Mouse (Mus musculus) MEL (cell line): ENCODE measurements at regions not wholly inside any gene's neighbourhood (a gene's known extent, or its start where the extent isn't known, plus 50 kb on each side); places are given as distances from the start of the nearest gene placed in this dataset.

Source experiments
- DNase-seq: peaks from one replicate; pipeline ENCODE4 v3.0.0; 2011; ENCODE audit warnings: low read depth, low spot score
- H3K27ac ChIP-seq: 2 replicates; pipeline ENCODE4 v1.5.1; 2012; ENCODE audit warnings: low read depth, mild to moderate bottlenecking, control low read depth, low read length, moderate library complexity; ENCODE audit not compliant: control insufficient read depth
- H3K27me3 ChIP-seq, 2 experiments: fragments of 150-350 bp in 1 of 2; sonication (generic) in 1 of 2; 2 replicates each; pipeline ENCODE4 v1.6.1; 2012; ENCODE audit warnings: low read length in 2 of 2, mild to moderate bottlenecking in 2 of 2, improper control_type of control experiment in 1 of 2, moderate library complexity in 1 of 2; ENCODE audit not compliant: insufficient read depth in 2 of 2, control insufficient read depth in 1 of 2
- H3K36me3 ChIP-seq, 2 experiments: 2 replicates each; pipeline ENCODE4 v1.6.1; 2012 to 2014; ENCODE audit warnings: low read length in 2 of 2, improper control_type of control experiment in 1 of 2, inconsistent platforms in 1 of 2, mild to moderate bottlenecking in 1 of 2; ENCODE audit not compliant: insufficient read depth in 2 of 2, control insufficient read depth in 1 of 2
- H3K4me1 ChIP-seq, 2 experiments: fragments of 150-350 bp in 1 of 2; sonication (generic) in 1 of 2; 2 replicates each; pipeline ENCODE4 v1.6.1; 2012; ENCODE audit warnings: low read length in 2 of 2, improper control_type of control experiment in 1 of 2, mild to moderate bottlenecking in 1 of 2; ENCODE audit not compliant: insufficient read depth in 2 of 2, control insufficient read depth in 1 of 2
- H3K4me3 ChIP-seq, 2 experiments: fragments of 150-350 bp in 1 of 2; sonication (generic) in 1 of 2; 2 replicates each; pipeline ENCODE4 v1.5.1; 2012; ENCODE audit warnings: low read depth in 2 of 2, low read length in 2 of 2, mild to moderate bottlenecking in 2 of 2, moderate library complexity in 2 of 2, control low read depth in 1 of 2, improper control_type of control experiment in 1 of 2; ENCODE audit not compliant: control insufficient read depth in 1 of 2, insufficient read depth in 1 of 2
- H3K79me2 ChIP-seq: 2 replicates; pipeline ENCODE4 v1.6.1; 2012; ENCODE audit warnings: mild to moderate bottlenecking, low read length, moderate library complexity; ENCODE audit not compliant: control insufficient read depth, poor library complexity, insufficient read depth
- H3K9ac ChIP-seq: 2 replicates; pipeline ENCODE4 v1.6.1; 2012; ENCODE audit warnings: low read depth, mild to moderate bottlenecking, control low read depth, low read length, moderate library complexity; ENCODE audit not compliant: control insufficient read depth, poor library complexity, severe bottlenecking
- H3K9me3 ChIP-seq: fragments of 150-350 bp; sonication (generic); replicated peaks from 2 replicates; pipeline ENCODE4 v1.6.1; 2012; ENCODE audit warnings: mild to moderate bottlenecking, low read length, improper control_type of control experiment, moderate library complexity; ENCODE audit not compliant: insufficient read depth
- BHLHE40 ChIP-seq: IDR thresholded peaks from 2 replicates; pipeline ENCODE4 v1.6.1; 2012; ENCODE audit warnings: low read depth, mild to moderate bottlenecking, inconsistent platforms, low read length, improper control_type of control experiment, borderline replicate concordance
- CHD1 ChIP-seq: IDR thresholded peaks from 2 replicates; pipeline ENCODE4 v1.6.1; 2012; ENCODE audit warnings: low read depth, mild to moderate bottlenecking, inconsistent platforms, low read length, improper control_type of control experiment
- CTCF ChIP-seq, 3 experiments: IDR thresholded peaks in 2 of 3; conservative IDR thresholded peaks in 1 of 3; 2 replicates each; pipeline ENCODE4 v1.5.1; 2011 to 2012; ENCODE audit warnings: low read length in 3 of 3, low read depth in 2 of 3, mild to moderate bottlenecking in 2 of 3, improper control_type of control experiment in 1 of 3, inconsistent platforms in 1 of 3, mixed read lengths in 1 of 3, moderate library complexity in 1 of 3; ENCODE audit not compliant: control insufficient read depth in 1 of 3, insufficient read depth in 1 of 3, poor library complexity in 1 of 3, severe bottlenecking in 1 of 3
- E2F4 ChIP-seq: IDR thresholded peaks from 2 replicates; pipeline ENCODE4 v1.6.1; 2011; ENCODE audit warnings: low read depth, low read length, improper control_type of control experiment, borderline replicate concordance
- ELF1 ChIP-seq: IDR thresholded peaks from 2 replicates; pipeline ENCODE4 v1.6.1; 2014; ENCODE audit warnings: low read depth, mild to moderate bottlenecking, inconsistent platforms, low read length, improper control_type of control experiment, moderate library complexity
- ETS1 ChIP-seq: IDR thresholded peaks from 2 replicates; pipeline ENCODE4 v1.6.1; 2012; ENCODE audit warnings: low read depth, mild to moderate bottlenecking, inconsistent platforms, low read length, improper control_type of control experiment, moderate library complexity
- JUND ChIP-seq: IDR thresholded peaks from 2 replicates; pipeline ENCODE4 v1.6.1; 2011; ENCODE audit warnings: low read depth, mild to moderate bottlenecking, improper control_type of control experiment, low read length
- MAZ ChIP-seq: IDR thresholded peaks from 2 replicates; pipeline ENCODE4 v1.6.1; 2012; ENCODE audit warnings: low read depth, mild to moderate bottlenecking, inconsistent platforms, low read length, improper control_type of control experiment
- MXI1 ChIP-seq: IDR thresholded peaks from 2 replicates; pipeline ENCODE4 v1.6.1; 2011; ENCODE audit warnings: mild to moderate bottlenecking, low read depth, low read length, improper control_type of control experiment
- NRF1 ChIP-seq: IDR thresholded peaks from 2 replicates; pipeline ENCODE4 v1.6.1; 2014; ENCODE audit warnings: low read depth, mild to moderate bottlenecking, inconsistent platforms, low read length, improper control_type of control experiment, moderate library complexity; ENCODE audit not compliant: poor library complexity, insufficient read depth, severe bottlenecking
- POLR2A ChIP-seq, 2 experiments: IDR thresholded peaks; 2 replicates each; pipeline ENCODE4 v1.6.1; 2011 to 2012; ENCODE audit warnings: low read length in 2 of 2, mild to moderate bottlenecking in 2 of 2, control low read depth in 1 of 2, improper control_type of control experiment in 1 of 2, low read depth in 1 of 2, moderate library complexity in 1 of 2; ENCODE audit not compliant: control insufficient read depth in 1 of 2, insufficient read depth in 1 of 2, poor library complexity in 1 of 2
- POLR2AphosphoS5 ChIP-seq: IDR thresholded peaks from 2 replicates; pipeline ENCODE4 v1.6.1; 2012; ENCODE audit warnings: low read depth, borderline replicate concordance, mild to moderate bottlenecking, inconsistent platforms, low read length, moderate library complexity, mixed read lengths
- RAD21 ChIP-seq: IDR thresholded peaks from 2 replicates; pipeline ENCODE4 v1.6.1; 2011; ENCODE audit warnings: mild to moderate bottlenecking, low read depth, low read length, improper control_type of control experiment
- RCOR1 ChIP-seq: IDR thresholded peaks from 2 replicates; pipeline ENCODE4 v1.6.1; 2012; ENCODE audit warnings: low read depth, mild to moderate bottlenecking, inconsistent platforms, low read length, improper control_type of control experiment
- SIN3A ChIP-seq: IDR thresholded peaks from 2 replicates; pipeline ENCODE4 v1.6.1; 2012; ENCODE audit warnings: low read length, improper control_type of control experiment, inconsistent platforms
- SMC3 ChIP-seq: IDR thresholded peaks from 2 replicates; pipeline ENCODE4 v1.6.1; 2011; ENCODE audit warnings: low read depth, low read length, improper control_type of control experiment
- TAL1 ChIP-seq: IDR thresholded peaks from 2 replicates; pipeline ENCODE4 v1.6.1; 2012; ENCODE audit warnings: mild to moderate bottlenecking, inconsistent platforms, low read length, moderate library complexity, mixed read lengths
- TCF12 ChIP-seq: IDR thresholded peaks from 2 replicates; pipeline ENCODE4 v1.6.1; 2014; ENCODE audit warnings: low read depth, mild to moderate bottlenecking, inconsistent platforms, low read length, improper control_type of control experiment, moderate library complexity
- UBTF ChIP-seq: IDR thresholded peaks from 2 replicates; pipeline ENCODE4 v1.6.1; 2012; ENCODE audit warnings: low read depth, mild to moderate bottlenecking, inconsistent platforms, low read length, improper control_type of control experiment, moderate library complexity, borderline replicate concordance; ENCODE audit not compliant: insufficient read depth
- USF2 ChIP-seq, 2 experiments: IDR thresholded peaks; 2 replicates each; pipeline ENCODE4 v1.6.1; 2011 to 2012; ENCODE audit warnings: improper control_type of control experiment in 2 of 2, low read length in 2 of 2, borderline replicate concordance in 1 of 2, inconsistent platforms in 1 of 2, low read depth in 1 of 2, mild to moderate bottlenecking in 1 of 2; ENCODE audit not compliant: insufficient read depth in 1 of 2
- ZC3H11A ChIP-seq: IDR thresholded peaks from 2 replicates; pipeline ENCODE4 v1.6.1; 2012; ENCODE audit warnings: low read depth, mild to moderate bottlenecking, inconsistent platforms, low read length, improper control_type of control experiment
- ZKSCAN1 ChIP-seq: IDR thresholded peaks from 2 replicates; pipeline ENCODE4 v1.6.1; 2012; ENCODE audit warnings: low read depth, mild to moderate bottlenecking, inconsistent platforms, low read length, improper control_type of control experiment, moderate library complexity
- ZMIZ1 ChIP-seq: IDR thresholded peaks from 2 replicates; pipeline ENCODE4 v1.6.1; 2012; ENCODE audit warnings: low read depth, mild to moderate bottlenecking, inconsistent platforms, low read length, improper control_type of control experiment, moderate library complexity

GRCm38 (mm10) chr2:157663584-157664375, 73.4 kb upstream of the Ctnnbl1 start:
- no peak overlapping the region for H3K4me3 ChIP-seq
- peak; percentile 69 for DNase-seq
- no peak overlapping the region for H3K9ac ChIP-seq
- 0 out of 2 replicates have a peak, but pooled peaks have one; percentile 43 for TF ChIP-seq SIN3A
- TF ChIP-seq USF2 (IDR thresholded peaks at IDR 0.05; ENCODE audit: borderline replicate concordance in 1 of 2, insufficient read depth in 1 of 2, low read depth in 1 of 2, low read length in 2 of 2) = no peak
- H3K4me1 ChIP-seq = no peaks in the 10 kb centered on the region
- H3K9me3 ChIP-seq = no peaks in the 10 kb centered on the region
- H3K36me3 ChIP-seq = no peaks in the 10 kb centered on the region
- no peaks in the 10 kb centered on the region for H3K79me2 ChIP-seq
- H3K27me3 ChIP-seq = no peaks in the 10 kb centered on the region
- no peak overlapping the region for H3K27ac ChIP-seq

DNA sequence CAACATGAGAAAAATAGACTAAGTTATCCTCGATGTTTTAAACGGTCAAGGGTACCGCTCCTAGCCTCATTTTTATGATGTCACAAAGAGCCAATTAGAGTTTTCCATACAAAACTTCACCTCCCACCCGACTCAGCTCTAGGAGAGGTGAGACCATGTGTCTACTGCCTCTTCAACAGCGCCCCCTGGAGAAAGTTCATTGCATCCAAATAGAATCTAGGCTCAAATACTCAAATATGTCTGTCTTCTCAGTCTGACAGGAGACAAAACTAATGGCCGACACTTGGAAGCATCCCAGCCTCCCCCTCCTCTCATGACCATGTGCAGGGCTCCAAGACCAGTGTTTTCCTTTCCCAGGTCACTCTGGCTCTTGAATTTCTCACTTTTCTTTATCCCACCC, 72.7 kb upstream of the Ctnnbl1 start:
- H3K36me3 ChIP-seq = no peaks in the 10 kb centered on the region
- no peaks in the 10 kb centered on the region for H3K9me3 ChIP-seq
- no peaks in the 10 kb centered on the region for H3K27me3 ChIP-seq
- no peak overlapping the region for H3K27ac ChIP-seq
- H3K79me2 ChIP-seq = no peaks in the 10 kb centered on the region
- no peak overlapping the region for H3K9ac ChIP-seq
- peaks cover 0 to 1% of the 10 kb centered on the region in 2 experiments; a peak in 2 of 4 replicates for H3K4me1 ChIP-seq
- no peak for TF ChIP-seq BHLHE40
- TF ChIP-seq RAD21 = no peak
- no peak for TF ChIP-seq USF2 (IDR thresholded peaks at IDR 0.05; ENCODE audit: borderline replicate concordance in 1 of 2, insufficient read depth in 1 of 2, low read depth in 1 of 2, low read length in 2 of 2)
- TF ChIP-seq CTCF (IDR thresholded peaks at IDR 0.05 in 2 of 3, conservative IDR thresholded peaks at IDR 0.05 in 1 of 3; ENCODE audit: control insufficient read depth in 1 of 3, insufficient read depth in 1 of 3, low read depth in 2 of 3, low read length in 3 of 3, poor library complexity in 1 of 3, severe bottlenecking in 1 of 3) = no peak; a peak in 1 of 6 replicates
- no peak for TF ChIP-seq ZMIZ1
- no peak for TF ChIP-seq MXI1
- TF ChIP-seq POLR2A (IDR thresholded peaks at IDR 0.05; ENCODE audit: control insufficient read depth in 1 of 2, insufficient read depth in 1 of 2, low read depth in 1 of 2, low read length in 2 of 2, poor library complexity in 1 of 2) = no peak
- TF ChIP-seq, all 39 proteins: peak for 0
- H3K4me3 ChIP-seq = no peak overlapping the region
- no peak for DNase-seq

GRCm38 (mm10) chr2:157670191-157670590, 67.0 kb upstream of the Ctnnbl1 start:
- Histone ChIP-seq H3K9ac (no peak overlapping the region), H3K79me2 (no peaks in the 10 kb centered on the region), H3K9me3 (no peaks in the 10 kb centered on the region), H3K36me3 (no peaks in the 10 kb centered on the region), H3K4me1 (peaks cover 2 to 13% of the 10 kb centered on the region in 2 experiments; a peak in 2 of 4 replicates), H3K27me3 (no peaks in the 10 kb centered on the region), H3K4me3 (no peak overlapping the region), H3K27ac (no peak overlapping the region)
- peak; percentile 43 for DNase-seq
- no peak for TF ChIP-seq E2F4
- no peak for TF ChIP-seq ZC3H11A
- no peak for TF ChIP-seq POLR2AphosphoS5
- TF ChIP-seq ELF1 = no peak
- no peak for TF ChIP-seq POLR2A (IDR thresholded peaks at IDR 0.05; ENCODE audit: control insufficient read depth in 1 of 2, insufficient read depth in 1 of 2, low read depth in 1 of 2, low read length in 2 of 2, poor library complexity in 1 of 2)
- TF ChIP-seq NRF1 = no peak
- peak; percentile 52 for TF ChIP-seq ETS1
- TF ChIP-seq MAZ = no peak
- no peak for TF ChIP-seq RAD21
- no peak for TF ChIP-seq SMC3
- peak; percentile 56; the same call in 1 of the 2 replicates for TF ChIP-seq TCF12
- TF ChIP-seq CHD1 = no peak
- TF ChIP-seq SIN3A = peak; percentile 38; the same call in 1 of the 2 replicates
- no peak for TF ChIP-seq ZKSCAN1
- no peak for TF ChIP-seq JUND
- no peak for TF ChIP-seq UBTF
- TF ChIP-seq BHLHE40 = 0 out of 2 replicates have a peak, but pooled peaks have one; percentile 28
- no peak for TF ChIP-seq TAL1
- TF ChIP-seq RCOR1 = no peak
